Mouse (Mus musculus): ENCODE results near the gene Ptprm.

- TF ChIP-seq TAL1 (IDR thresholded peaks at IDR 0.05; ENCODE audit: low read length) (no peak), GATA1 (IDR thresholded peaks at IDR 0.05; ENCODE audit: low read length) (no peak)
These were observed 472.0 kb downstream of the Ptprm start for GRCm38 (mm10) chr17:66882304-66882703.
